Mouse (Mus musculus): ENCODE data around the gene Gm11634. TPM values are rescaled to one million over a fixed set of nuclear protein-coding genes. Genes with fewer than 3 reads are reported as not detected.
"Not testable (repeated sequence)": the region's sequence is repeated elsewhere in the genome, so short reads cannot be mapped to it uniquely, and the experiment has no call there.

The Gm11634 gene
- total RNA-seq (2012; rRNA removed) (not detected in 2 replicates), polyA plus RNA-seq (2012; ENCODE audit: insufficient read depth in 1 of 2, insufficient read length in 2 of 2, low read depth in 1 of 2, low replicate concordance in 2 of 2, missing spikeins in 1 of 2) (not detected)

- Histone ChIP-seq H3K9ac (ENCODE audit: control insufficient read depth, low read depth, low read length, poor library complexity, severe bottlenecking) (no peak within 1 kb of the TSS), H3K9me3 (replicated peaks; ENCODE audit: insufficient read depth, low read length) (no peaks in the 10 kb centered on the region), H3K79me2 (ENCODE audit: control insufficient read depth, insufficient read depth, low read length, poor library complexity) (no peaks in the 10 kb centered on the region), H3K4me3 (ENCODE audit: control insufficient read depth in 1 of 2, insufficient read depth in 1 of 2, low read depth in 2 of 2, low read length in 2 of 2) (no peak within 1 kb of the TSS), H3K4me1 (ENCODE audit: control insufficient read depth in 1 of 2, insufficient read depth in 2 of 2, low read length in 2 of 2) (no peaks in the 10 kb centered on the region), H3K27ac (ENCODE audit: control insufficient read depth, low read depth, low read length) (no peak within 1 kb of the TSS), H3K36me3 (ENCODE audit: control insufficient read depth in 1 of 2, insufficient read depth in 2 of 2, low read length in 2 of 2) (no peaks in the 10 kb centered on the region; a peak in 1 of 4 replicates), H3K27me3 (ENCODE audit: control insufficient read depth in 1 of 2, insufficient read depth in 2 of 2, low read length in 2 of 2) (no peaks in the 10 kb centered on the region; a peak in 2 of 4 replicates)
- DNase-seq (ENCODE audit: low read depth, low spot score), result no peak
- TF ChIP-seq USF2 (IDR thresholded peaks at IDR 0.05; ENCODE audit: borderline replicate concordance in 1 of 2, insufficient read depth in 1 of 2, low read depth in 1 of 2, low read length in 2 of 2) (no peak), UBTF (IDR thresholded peaks at IDR 0.05; ENCODE audit: borderline replicate concordance, insufficient read depth, low read depth, low read length) (no peak), ZC3H11A (IDR thresholded peaks at IDR 0.05; ENCODE audit: low read depth, low read length) (no peak), TBP (IDR thresholded peaks at IDR 0.05; ENCODE audit: low read depth, low read length) (no peak), KAT2A (conservative IDR thresholded peaks at IDR 0.05; ENCODE audit: low read depth, low read length) (no peak)
These were observed at the start of gene Gm11634 for GRCm38 (mm10) chr11:101599156-101599555. Gene Gm11634 (minus strand): TSS chr11:101599256.

DNA sequence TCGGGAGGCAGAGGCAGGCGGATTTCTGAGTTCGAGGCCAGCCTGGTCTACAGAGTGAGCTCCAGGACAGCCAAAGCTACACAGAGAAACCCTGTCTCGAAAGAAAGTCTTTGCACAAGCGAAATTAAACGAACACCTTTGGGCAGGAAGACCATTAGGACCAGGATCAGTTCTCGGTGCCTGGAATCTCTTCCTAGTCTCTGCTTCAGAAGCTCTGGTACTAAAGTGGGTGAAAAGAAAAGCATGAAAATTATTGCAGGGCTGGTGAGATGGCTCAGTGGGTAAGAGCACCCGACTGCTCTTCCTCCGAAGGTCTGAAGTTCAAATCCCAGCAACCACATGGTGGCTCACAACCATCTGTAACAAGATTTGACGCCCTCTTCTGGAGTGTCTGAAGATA is 48.0 kb upstream of the Gm11634 start:
- H3K27ac ChIP-seq (ENCODE audit: control insufficient read depth, low read depth, low read length); H3K79me2 ChIP-seq (ENCODE audit: control insufficient read depth, insufficient read depth, low read length, poor library complexity); H3K4me3 ChIP-seq (ENCODE audit: control insufficient read depth in 1 of 2, insufficient read depth in 1 of 2, low read depth in 2 of 2, low read length in 2 of 2); H3K36me3 ChIP-seq (ENCODE audit: control insufficient read depth in 1 of 2, insufficient read depth in 2 of 2, low read length in 2 of 2); H3K9me3 ChIP-seq (replicated peaks; ENCODE audit: insufficient read depth, low read length); H3K4me1 ChIP-seq (ENCODE audit: control insufficient read depth in 1 of 2, insufficient read depth in 2 of 2, low read length in 2 of 2); H3K9ac ChIP-seq (ENCODE audit: control insufficient read depth, low read depth, low read length, poor library complexity, severe bottlenecking); H3K27me3 ChIP-seq (ENCODE audit: control insufficient read depth in 1 of 2, insufficient read depth in 2 of 2, low read length in 2 of 2): not testable (repeated sequence)
- peak; percentile 72 for TF ChIP-seq TBP (IDR thresholded peaks at IDR 0.05; ENCODE audit: low read depth, low read length)
- DNase-seq (ENCODE audit: low read depth, low spot score), result peak; percentile 35

- not testable (repeated sequence) for H3K9me3 ChIP-seq (replicated peaks; ENCODE audit: insufficient read depth, low read length); H3K79me2 ChIP-seq (ENCODE audit: control insufficient read depth, insufficient read depth, low read length, poor library complexity); H3K27me3 ChIP-seq (ENCODE audit: control insufficient read depth in 1 of 2, insufficient read depth in 2 of 2, low read length in 2 of 2); H3K36me3 ChIP-seq (ENCODE audit: control insufficient read depth in 1 of 2, insufficient read depth in 2 of 2, low read length in 2 of 2); H3K27ac ChIP-seq (ENCODE audit: control insufficient read depth, low read depth, low read length); H3K4me1 ChIP-seq (ENCODE audit: control insufficient read depth in 1 of 2, insufficient read depth in 2 of 2, low read length in 2 of 2)
- Histone ChIP-seq H3K4me3 (ENCODE audit: control insufficient read depth in 1 of 2, insufficient read depth in 1 of 2, low read depth in 2 of 2, low read length in 2 of 2) (peak overlapping the region; percentile 45 to 49), H3K9ac (ENCODE audit: control insufficient read depth, low read depth, low read length, poor library complexity, severe bottlenecking) (peak overlapping the region; percentile 64)
- DNase-seq (ENCODE audit: low read depth, low spot score), result peak; percentile 44
These were observed 47.3 kb upstream of the Gm11634 start for GRCm38 (mm10) chr11:101646283-101646794.

- not testable (repeated sequence) for H3K27me3 ChIP-seq (ENCODE audit: control insufficient read depth in 1 of 2, insufficient read depth in 2 of 2, low read length in 2 of 2); H3K27ac ChIP-seq (ENCODE audit: control insufficient read depth, low read depth, low read length); H3K4me1 ChIP-seq (ENCODE audit: control insufficient read depth in 1 of 2, insufficient read depth in 2 of 2, low read length in 2 of 2); DNase-seq (ENCODE audit: low read depth, low spot score); H3K79me2 ChIP-seq (ENCODE audit: control insufficient read depth, insufficient read depth, low read length, poor library complexity); H3K9ac ChIP-seq (ENCODE audit: control insufficient read depth, low read depth, low read length, poor library complexity, severe bottlenecking); H3K4me3 ChIP-seq (ENCODE audit: control insufficient read depth in 1 of 2, insufficient read depth in 1 of 2, low read depth in 2 of 2, low read length in 2 of 2); H3K9me3 ChIP-seq (replicated peaks; ENCODE audit: insufficient read depth, low read length)
- H3K36me3 ChIP-seq (ENCODE audit: control insufficient read depth in 1 of 2, insufficient read depth in 2 of 2, low read length in 2 of 2), result peaks cover 0 to 11% of the 10 kb centered on the region in 2 experiments; a peak in 2 of 4 replicates
These were observed 46.6 kb upstream of the Gm11634 start for GRCm38 (mm10) chr11:101645411-101646282.

Data from MEL (cell line).